In the genomic region with DNA sequence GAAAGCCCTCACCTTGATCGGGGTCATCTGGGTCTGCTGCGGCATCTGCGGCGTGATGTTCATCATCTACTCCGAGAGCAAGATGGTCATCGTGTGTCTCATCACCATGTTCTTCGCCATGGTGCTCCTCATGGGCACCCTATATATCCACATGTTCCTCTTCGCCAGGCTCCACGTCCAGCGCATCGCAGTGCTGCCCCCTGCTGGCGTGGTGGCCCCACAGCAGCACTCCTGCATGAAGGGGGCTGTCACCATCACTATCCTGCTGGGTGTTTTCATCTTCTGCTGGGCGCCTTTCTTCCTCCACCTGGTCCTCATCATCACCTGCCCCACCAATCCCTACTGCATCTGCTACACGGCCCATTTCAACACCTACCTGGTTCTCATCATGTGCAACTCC, we compare ENCODE assay signal across 11 mouse cellular contexts. TPM values are rescaled to one million over a fixed set of nuclear protein-coding genes. Genes with fewer than 3 reads are reported as not detected.
DNase-seq lines count a peak whose midpoint lies in the region; ATAC-seq and TF ChIP-seq lines count a peak whose summit lies in the region.
"Had no signal": no experiment of that assay in that cellular context is flagged by ENCODE, and none has a peak within 500 bp of the region (broad histone marks: within the 10 kb centered on the region; RNA-seq: fewer than 3 reads in every experiment).

No protein-coding gene starts in this region.

- intact Hi-C loops in gastrocnemius, postnatal 14 days (cut with DNase I; ENCODE audit: low total_unique reads): no loop called here

- DNase-seq in adrenal gland, adult 18-20 months (ENCODE audit: low spot score in 2 of 2): peak; percentile 12 to 34
- no peak for DNase-seq in adrenal gland, adult 8-10 months
- peak; percentile 14 to 36 for DNase-seq in layer of hippocampus, postnatal 10 days (ENCODE audit: low spot score in 2 of 2)
- no peak for DNase-seq in layer of hippocampus, adult 8-10 months (ENCODE audit: low spot score in 2 of 2)
- peak; percentile 63 for DNase-seq in ZHBTc4 (ENCODE audit: low read depth, low spot score)
- DNase-seq in liver, embryonic 14.5 days (ENCODE audit: low read depth in 3 of 3, low spot score in 3 of 3): no peak
- no peak for DNase-seq in gastrocnemius, postnatal 14 days

- no peaks in the 10 kb centered on the region for H3K36me3 ChIP-seq in liver, embryonic 14.5 days (replicated peaks; ENCODE audit: control insufficient read depth, insufficient read depth, low read depth)
- H3K36me3 ChIP-seq: midbrain, embryonic 12.5 days had no signal

- no peak overlapping the region for H3K4me3 ChIP-seq in liver, embryonic 14.5 days (ENCODE audit: insufficient read depth in 1 of 2, low read depth in 2 of 2, low read length in 2 of 2)
- H3K4me3 ChIP-seq: midbrain, embryonic 12.5 days had no signal

- TF ChIP-seq EP300 in liver, embryonic 14.5 days (IDR thresholded peaks at IDR 0.05; ENCODE audit: low read depth): no peak

- no peaks in the 10 kb centered on the region for H3K9me3 ChIP-seq in liver, embryonic 14.5 days (ENCODE audit: control insufficient read depth, low read length)
- H3K9me3 ChIP-seq: midbrain, embryonic 12.5 days had no signal

- no peak overlapping the region for H3K4me2 ChIP-seq in liver, embryonic 14.5 days (ENCODE audit: low read depth)
- H3K4me2 ChIP-seq: midbrain, embryonic 12.5 days had no signal

- no peak for ATAC-seq in liver, embryonic 14.5 days (ENCODE audit: insufficient read depth)
- no peak for ATAC-seq in frontal cortex, adult (ENCODE audit: low TSS enrichment)

- TF ChIP-seq CTCF in liver, embryonic 14.5 days (IDR thresholded peaks at IDR 0.05; ENCODE audit: low read depth): peak; percentile 96

- H3K27me3 ChIP-seq in liver, embryonic 14.5 days (ENCODE audit: control insufficient read depth, insufficient read depth, low read length): peaks cover 6% of the 10 kb centered on the region

- H3K9ac ChIP-seq in liver, embryonic 14.5 days (replicated peaks): no peak overlapping the region
- H3K9ac ChIP-seq: midbrain, embryonic 12.5 days had no signal

- H3K4me1 ChIP-seq in liver, embryonic 14.5 days (replicated peaks; ENCODE audit: control insufficient read depth in 2 of 2, insufficient read depth in 2 of 2, low read length in 1 of 2): peaks cover 0 to 4% of the 10 kb centered on the region in 2 experiments; a peak in 1 of 4 replicates
- H3K4me1 ChIP-seq: midbrain, embryonic 12.5 days had no signal

- WGBS in liver, embryonic 14.5 days (ENCODE audit: insufficient replicate concordance): 67% methylated on average over 14 of the region's 14 CpGs

- H3K27ac ChIP-seq in liver, embryonic 14.5 days: no peak overlapping the region
- H3K27ac ChIP-seq: midbrain, embryonic 12.5 days had no signal

RNA-seq across cellular contexts. Expression of a gene that starts 1.0 kb away (rescaled TPM):
- total RNA-seq in adrenal gland, adult 18-20 months (2021): not detected
- total RNA-seq in adrenal gland, adult 8-10 months (2022): not detected
- under 1 TPM; 0.29 to 0.39 TPM for total RNA-seq in layer of hippocampus, postnatal 10 days (2021)
- total RNA-seq in layer of hippocampus, adult 8-10 months (2022): under 1 TPM in 3 of 4 experiments, not detected in 1; 0.16 to 0.35 (median 0.22) TPM
- polyA plus RNA-seq in liver, embryonic 14.5 days (2012; rRNA removed): not detected in 2 replicates
- not detected in 2 replicates for polyA plus RNA-seq in liver, embryonic 14.5 days (2014; fragmentation: Nextera tagmentation; extraction: Ambion mirVana)
- total RNA-seq in gastrocnemius, postnatal 14 days (2021): not detected
- total RNA-seq: gastrocnemius, postnatal 4 days had no signal
- polyA plus RNA-seq: embryonic facial prominence, embryonic 11.5 days; midbrain, embryonic 12.5 days had no signal

Comparison
In these comparisons a context has a peak if more than half of its experiments do, and no peak if none do; other contexts are left out.
1. DNase-seq: peak in adrenal gland, adult 18-20 months (2 of 2), layer of hippocampus, postnatal 10 days (2 of 2) and ZHBTc4 (single experiment); none in adrenal gland, adult 8-10 months (single experiment), layer of hippocampus, adult 8-10 months (0 of 2), liver, embryonic 14.5 days (0 of 3) and gastrocnemius, postnatal 14 days (single experiment).